Mouse (Mus musculus) myocyte (in vitro differentiated cells): Measurements from ENCODE around the gene Mul1.

Experiments used
- MAX ChIP-seq: IDR thresholded peaks from one replicate; pipeline ENCODE4 v1.6.1; 2011; ENCODE audit warnings: low read depth, mild to moderate bottlenecking, control low read depth
- MYOD1 ChIP-seq, 3 experiments: IDR thresholded peaks; one replicate each; pipeline ENCODE4 v1.6.1; 2011; ENCODE audit warnings: control low read depth in 2 of 3, low read depth in 2 of 3, mild to moderate bottlenecking in 2 of 3, moderate library complexity in 1 of 3; ENCODE audit not compliant: insufficient read length in 2 of 3, control insufficient read depth in 1 of 3
- POLR2A ChIP-seq: IDR thresholded peaks from one replicate; pipeline ENCODE4 v1.6.1; 2011; ENCODE audit warnings: low read depth, mild to moderate bottlenecking, control low read depth, moderate library complexity; ENCODE audit not compliant: insufficient read length
- POLR2AphosphoS2 ChIP-seq: IDR thresholded peaks from one replicate; pipeline ENCODE4 v1.6.1; 2011; ENCODE audit warnings: low read depth, control low read depth; ENCODE audit not compliant: insufficient read length
- REST ChIP-seq: IDR thresholded peaks from one replicate; pipeline ENCODE4 v1.6.1; 2011; ENCODE audit warnings: mild to moderate bottlenecking, control low read depth, moderate library complexity; ENCODE audit not compliant: insufficient read depth, insufficient read length
- SRF ChIP-seq: IDR thresholded peaks from one replicate; pipeline ENCODE4 v1.6.1; 2011; ENCODE audit warnings: low read depth; ENCODE audit not compliant: control insufficient read depth, insufficient read length
- TCF12 ChIP-seq: IDR thresholded peaks from one replicate; pipeline ENCODE4 v1.6.1; 2011; ENCODE audit warnings: mild to moderate bottlenecking, control low read depth; ENCODE audit not compliant: poor library complexity, insufficient read depth, severe bottlenecking
- USF1 ChIP-seq: IDR thresholded peaks from one replicate; pipeline ENCODE4 v1.6.1; 2011; ENCODE audit warnings: low read depth, mild to moderate bottlenecking, control low read depth, moderate library complexity

DNA sequence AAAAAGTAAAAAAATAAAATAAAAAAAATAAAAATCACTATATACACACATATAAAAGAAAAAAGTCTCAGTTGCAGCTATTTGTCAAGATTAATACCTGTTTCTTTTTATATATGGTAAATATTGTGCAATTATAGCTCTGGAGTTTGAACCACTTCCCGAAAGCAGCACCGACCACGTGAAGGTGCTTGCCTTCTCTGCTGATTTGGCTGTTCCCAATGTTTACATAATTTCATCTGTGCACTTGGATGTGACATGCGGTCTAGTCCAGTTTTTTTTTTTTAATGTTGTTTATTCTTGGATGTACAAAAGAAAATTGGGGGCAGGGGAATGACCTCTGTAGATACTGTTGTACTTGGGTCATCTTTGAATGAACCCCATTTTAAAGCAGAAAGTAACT lies 22.6 kb downstream of the Mul1 start:
- TF ChIP-seq POLR2A (no peak), USF1 (no peak), SRF (no peak), POLR2AphosphoS2 (no peak), REST (no peak), MYOD1 (IDR thresholded peaks at IDR 0.05; ENCODE audit: control insufficient read depth in 1 of 3, insufficient read length in 2 of 3, low read depth in 2 of 3) (no peak), TCF12 (no peak), MAX (no peak)
